Mouse (Mus musculus) adrenal gland, postnatal 36 days (tissue): Measurements from ENCODE around the gene Flt3. TPM values are rescaled to one million over a fixed set of nuclear protein-coding genes. Genes with fewer than 3 reads are reported as not detected.

Experiments
- microRNA-seq: library from miRNA; unstranded; fragments of <30 nt; microRNA quantifications from one replicate; pipeline ENCODE4 v1.2.0, GENCODE M21; 2021
- total RNA-seq, 2 experiments: library from RNA; stranded (reverse); gene quantifications; 2 replicates each; pipeline ENCODE4 v1.2.3; 2021

Flt3 gene
- total RNA-seq, 2 experiments from 2014 or later = 0.43 TPM; not detected in 1

Small RNAs within 50 kb of the gene (microRNA-seq; reads per million reads assigned to microRNA genes)
- 1.2 reads per million for gene Mir7k

Other genes starting within 250 kb of the Flt3 start
- gene Gsx1, start 211.8 kb downstream of the Flt3 start, total RNA-seq = not detected
- gene Pdx1, start 130.5 kb downstream of the Flt3 start, total RNA-seq = not detected
- not detected for gene Cdx2, start 93.2 kb downstream of the Flt3 start, total RNA-seq
- 1 to 10 TPM in 1 of 2 experiments, not detected in 1; 3.7 TPM for gene Urad, start 78.0 kb downstream of the Flt3 start, total RNA-seq
- gene Pan3, start 29.7 kb upstream of the Flt3 start, total RNA-seq = 100 to 1,000 TPM in 1 of 2 experiments, 10 to 100 TPM in 1; 92.1 to 101 TPM